Mouse (Mus musculus) cerebellum, adult 9-11 months (tissue): ENCODE measurements at regions not wholly inside any gene's neighbourhood (a gene's known extent, or its start where the extent isn't known, plus 50 kb on each side); places are given as distances from the start of the nearest gene placed in this dataset.
A peak's percentile ranks its signal among the peaks of the same experiment; 100 is the strongest.

ENCODE experiments used
- DNase-seq: peaks from one replicate; pipeline ENCODE4 v3.0.0; 2022

GRCm38 (mm10) chr16:30006826-30007225, 57.4 kb upstream of the Hes1 start:
- no peak for DNase-seq

- DNase-seq = peak; percentile 86
Measured at GRCm38 (mm10) chr16:30008451-30009357, 55.5 kb upstream of the Hes1 start.

- DNase-seq = peak; percentile 39
Measured at GRCm38 (mm10) chr16:30009521-30010186, 54.5 kb upstream of the Hes1 start.

GRCm38 (mm10) chr16:30013123-30013522, 51.1 kb upstream of the Hes1 start:
- no peak for DNase-seq

GRCm38 (mm10) chr16:30013943-30014342, 50.2 kb upstream of the Hes1 start:
- DNase-seq = no peak
